Mouse (Mus musculus) inflammation-experienced regulatory T-cells (primary cell): Measurements from ENCODE around the gene Dnajc28. TPM values are rescaled to one million over a fixed set of nuclear protein-coding genes. Genes with fewer than 3 reads are reported as not detected.

Experiments used
- polyA plus RNA-seq, 2 experiments: library from polyadenylated mRNA; unstranded; fragments of 100-300 nt; shearing (Covaris generic); gene quantifications; one replicate each; pipeline ENCODE4 v1.2.1; 2017

The Dnajc28 gene
- 1 to 10 TPM; 1.4 to 3.4 TPM for polyA plus RNA-seq

GRCm38 (mm10) chr16:91618511-91619501 is at the start of gene Dnajc28:
Gene Dnajc28 (minus strand): TSS chr16:91619026.

GRCm38 (mm10) chr16:91647461-91648219 is 28.8 kb upstream of the Dnajc28 start, which contains the start of gene Son:
Gene Son (plus strand): TSS chr16:91647506.

DNA sequence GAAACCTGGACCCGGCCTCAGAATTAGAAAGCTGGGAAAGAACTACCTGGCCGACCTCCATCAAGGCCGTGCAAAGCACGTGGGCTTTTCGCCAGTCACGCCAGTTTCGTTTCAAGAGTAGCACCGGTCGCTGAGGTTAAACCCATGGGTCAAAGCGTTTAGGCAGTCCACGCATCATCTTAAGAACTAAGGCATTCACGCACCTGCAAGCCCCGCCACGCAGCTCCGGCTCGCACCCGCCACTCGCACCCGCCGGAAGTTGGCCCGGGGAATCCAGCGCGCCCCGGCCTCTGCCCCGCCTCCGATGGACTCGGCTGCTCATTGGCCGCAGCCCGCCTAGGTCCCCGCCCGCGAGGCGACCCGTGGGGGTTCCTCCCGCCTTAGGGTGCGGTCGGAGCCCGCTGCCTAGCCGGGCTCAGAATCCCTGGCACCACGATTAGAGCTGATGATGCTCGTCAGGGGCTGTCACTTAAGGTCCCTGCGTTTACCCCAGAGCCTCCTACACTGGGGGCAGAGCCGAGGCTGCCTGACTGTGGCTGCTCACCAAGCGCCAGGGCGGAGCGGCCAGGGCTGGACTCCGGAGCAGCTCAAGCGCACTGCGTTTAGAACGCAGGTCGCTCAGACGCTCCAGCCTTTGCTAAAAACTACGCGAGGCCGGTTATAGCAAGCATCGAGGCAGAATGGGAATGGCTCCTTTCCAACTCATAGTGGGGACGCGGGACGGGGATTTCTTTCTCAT is 28.0 kb upstream of the Dnajc28 start, which contains the start of gene Gart:
Gene Gart (minus strand): TSS at position 272 of the 739 bp plus-strand sequence.

GRCm38 (mm10) chr16:91597672-91598010 is 21.2 kb downstream of the Dnajc28 start, which contains the start of gene Tmem50b:
Gene Tmem50b (minus strand): TSS chr16:91597800.

Other genes starting within 250 kb of the Dnajc28 start
- 100 to 1,000 TPM in 1 of 2 experiments, 10 to 100 TPM in 1; 92.6 to 134 TPM for gene Ifnar2, start 246.2 kb downstream of the Dnajc28 start, polyA plus RNA-seq
- not detected for gene Gm21970, start 227.3 kb downstream of the Dnajc28 start, polyA plus RNA-seq
- gene Il10rb, start 212.9 kb downstream of the Dnajc28 start, polyA plus RNA-seq, result 100 to 1,000 TPM; 109 to 163 TPM
- 100 to 1,000 TPM in 1 of 2 experiments, 10 to 100 TPM in 1; 95.4 to 118 TPM for gene Ifnar1, start 133.8 kb downstream of the Dnajc28 start, polyA plus RNA-seq
- gene Ifngr2, start 72.0 kb downstream of the Dnajc28 start, polyA plus RNA-seq, result 10 to 100 TPM; 39.1 to 69.9 TPM
- 10 to 100 TPM; 26.0 to 29.9 TPM for gene Tmem50b, start 21.2 kb downstream of the Dnajc28 start, polyA plus RNA-seq
- gene Gart, start 27.9 kb upstream of the Dnajc28 start, polyA plus RNA-seq, result 100 to 1,000 TPM; 103 to 125 TPM
- gene Son, start 28.5 kb upstream of the Dnajc28 start, polyA plus RNA-seq, result 100 to 1,000 TPM; 124 to 131 TPM
- gene Donson, start 69.7 kb upstream of the Dnajc28 start, polyA plus RNA-seq, result 10 to 100 TPM; 87.4 to 93.3 TPM
- 10 to 100 TPM; 52.2 to 74.6 TPM for gene Cryzl1, start 109.9 kb upstream of the Dnajc28 start, polyA plus RNA-seq
- gene Itsn1, start 110.3 kb upstream of the Dnajc28 start, polyA plus RNA-seq, result 1 to 10 TPM; 4.2 to 8.3 TPM